Mouse (Mus musculus) kidney, adult 2 months (tissue): ENCODE measurements at regions not wholly inside any gene's neighbourhood (a gene's known extent, or its start where the extent isn't known, plus 50 kb on each side); places are given as distances from the start of the nearest gene placed in this dataset.
"Not testable (repeated sequence)": the region's sequence is repeated elsewhere in the genome, so short reads cannot be mapped to it uniquely, and the experiment has no call there.

Source experiments
- CTCF ChIP-seq: fragments of 200-500 bp; conservative IDR thresholded peaks from 2 replicates; pipeline ENCODE4 v1.5.1; 2011; ENCODE audit warnings: low read depth, mild to moderate bottlenecking, control low read depth, low read length, moderate library complexity, mixed read lengths; ENCODE audit not compliant: insufficient read depth, insufficient read length
- POLR2A ChIP-seq: fragments of 200-500 bp; IDR thresholded peaks from one replicate; pipeline ENCODE4 v1.6.1; 2011; ENCODE audit warnings: low read depth, low read length, control low read depth

DNA sequence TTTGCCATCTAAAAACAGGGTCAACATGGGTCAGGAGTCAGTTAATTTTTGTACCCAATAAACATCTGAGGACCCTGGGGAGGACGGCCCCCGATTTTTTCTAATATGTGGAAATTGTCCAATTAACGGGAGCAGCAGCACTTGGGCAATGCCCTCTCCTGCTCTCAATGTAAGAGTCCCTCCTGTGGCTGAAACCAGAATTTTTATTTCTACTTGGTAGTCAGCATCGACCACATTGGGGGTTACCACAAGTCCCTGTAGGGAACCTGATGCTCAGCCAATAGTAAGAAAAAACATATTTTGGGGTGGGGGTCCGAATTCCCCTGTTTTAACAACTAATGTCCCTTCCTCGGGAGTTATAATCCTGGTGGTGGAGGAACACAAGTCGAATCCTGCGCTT, 205.9 kb downstream of the Gm17267 start:
- not testable (repeated sequence) for TF ChIP-seq CTCF, POLR2A
